Mouse (Mus musculus) liver, embryonic 11.5 days (tissue): Measurements from ENCODE around the gene Mapk6. TPM values are rescaled to one million over a fixed set of nuclear protein-coding genes. Genes with fewer than 3 reads are reported as not detected.

ENCODE experiments used
- ATAC-seq: fragments of 200-750 bp; cut with Nextera tagmentation; replicated peaks from 2 replicates; pipeline ENCODE4 v1.8.0; 2017; ENCODE audit warnings: moderate number of reproducible peaks, mild to moderate bottlenecking, moderate TSS enrichment, moderate library complexity; ENCODE audit not compliant: low FRiP score
- DNase-seq: peaks from one replicate; pipeline ENCODE4 v3.0.0-alpha.2; 2017; ENCODE audit warnings: low spot score
- H3K27ac ChIP-seq: fragments of 300-500 bp; sonication (generic); 2 replicates; pipeline ENCODE4 v1.5.1; 2014; ENCODE audit warnings: mild to moderate bottlenecking, low read depth, low read length, control low read depth
- H3K27me3 ChIP-seq: fragments of 300-500 bp; sonication (generic); replicated peaks from 2 replicates; pipeline ENCODE4 v1.6.1; 2014; ENCODE audit warnings: low read length, mixed read lengths; ENCODE audit not compliant: control insufficient read depth, insufficient read depth
- H3K36me3 ChIP-seq: fragments of 300-500 bp; sonication (generic); 2 replicates; pipeline ENCODE4 v1.6.1; 2014; ENCODE audit warnings: mild to moderate bottlenecking, low read length, moderate library complexity, mixed read lengths; ENCODE audit not compliant: control insufficient read depth, insufficient read depth
- H3K4me1 ChIP-seq: fragments of 300-500 bp; sonication (generic); replicated peaks from 2 replicates; pipeline ENCODE4 v1.6.1; 2014; ENCODE audit warnings: low read length, mixed read lengths; ENCODE audit not compliant: control insufficient read depth, insufficient read depth
- H3K4me2 ChIP-seq: fragments of 300-500 bp; sonication (generic); 2 replicates; pipeline ENCODE4 v1.6.1; 2014; ENCODE audit warnings: mild to moderate bottlenecking, control low read depth, moderate library complexity
- H3K4me3 ChIP-seq: fragments of 300-500 bp; sonication (generic); 2 replicates; pipeline ENCODE4 v1.5.1; 2014; ENCODE audit warnings: low read depth, low read length, control low read depth
- H3K9ac ChIP-seq: fragments of 300-500 bp; sonication (generic); 2 replicates; pipeline ENCODE4 v1.6.1; 2014; ENCODE audit warnings: low read depth, low read length, control low read depth
- H3K9me3 ChIP-seq: fragments of 300-500 bp; sonication (generic); 2 replicates; pipeline ENCODE4 v1.6.1; 2016; ENCODE audit warnings: low read length, inconsistent platforms, mixed read lengths; ENCODE audit not compliant: control insufficient read depth
- WGBS: fragments of 180-500 bp; shearing (Covaris S2); extraction: QIAGEN DNeasy Blood & Tissue Kit; methylation state at CpG from one replicate; pipeline ENCODE4 v1.1.7; 2014; 5-methylcytosine and 5-hydroxymethylcytosine counted together
- polyA plus RNA-seq: library from polyadenylated mRNA; unstranded; fragments of >200 nt; fragmentation: Nextera tagmentation; extraction: Ambion mirVana; gene quantifications from 2 replicates; pipeline ENCODE4 v1.2.1, GENCODE M21; 2014

Gene Mapk6
- polyA plus RNA-seq, 1 experiment from 2014 or later: 61.0 TPM

DNA sequence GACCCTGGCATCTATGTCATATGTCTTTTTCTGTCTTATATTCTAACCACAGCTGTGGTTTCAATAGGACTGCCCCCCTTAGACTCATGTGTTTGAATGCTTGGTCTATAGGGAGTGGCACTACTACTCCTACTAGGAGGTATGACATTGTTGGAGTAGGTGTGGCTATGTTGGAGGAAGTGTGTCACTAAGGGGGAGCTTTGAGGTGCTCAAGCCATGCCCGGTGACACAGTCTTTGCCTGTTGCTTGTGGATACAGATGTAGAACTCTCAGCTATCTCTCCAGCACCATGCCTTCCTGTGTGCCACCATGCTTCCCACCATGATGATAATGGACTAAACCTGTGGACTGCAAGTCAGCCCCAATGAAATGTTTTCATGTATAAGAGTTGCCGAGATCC lies 19.2 kb upstream of the Mapk6 start:
- WGBS: 51% methylated on average over 2 of the region's 2 CpGs
- ATAC-seq: no peak
- H3K4me2 ChIP-seq: no peak overlapping the region
- peaks cover 2% of the 10 kb centered on the region; the same call in 1 of the 2 replicates for H3K4me1 ChIP-seq
- H3K27ac ChIP-seq: no peak overlapping the region
- no peaks in the 10 kb centered on the region for H3K27me3 ChIP-seq
- no peaks in the 10 kb centered on the region for H3K9me3 ChIP-seq
- H3K36me3 ChIP-seq: no peaks in the 10 kb centered on the region
- H3K9ac ChIP-seq: no peak overlapping the region
- DNase-seq: no peak
- no peak overlapping the region for H3K4me3 ChIP-seq

GRCm38 (mm10) chr9:75428274-75428600 lies 18.4 kb upstream of the Mapk6 start:
- no peak overlapping the region for H3K4me2 ChIP-seq
- no peaks in the 10 kb centered on the region for H3K36me3 ChIP-seq
- no peak overlapping the region for H3K27ac ChIP-seq
- ATAC-seq (no peak), DNase-seq (no peak)
- H3K4me3 ChIP-seq: no peak overlapping the region
- H3K4me1 ChIP-seq: peaks cover 2% of the 10 kb centered on the region; the same call in 1 of the 2 replicates
- no peaks in the 10 kb centered on the region for H3K9me3 ChIP-seq
- WGBS: 67% methylated on average over 2 of the region's 2 CpGs
- H3K27me3 ChIP-seq: no peaks in the 10 kb centered on the region
- H3K9ac ChIP-seq: no peak overlapping the region

DNA sequence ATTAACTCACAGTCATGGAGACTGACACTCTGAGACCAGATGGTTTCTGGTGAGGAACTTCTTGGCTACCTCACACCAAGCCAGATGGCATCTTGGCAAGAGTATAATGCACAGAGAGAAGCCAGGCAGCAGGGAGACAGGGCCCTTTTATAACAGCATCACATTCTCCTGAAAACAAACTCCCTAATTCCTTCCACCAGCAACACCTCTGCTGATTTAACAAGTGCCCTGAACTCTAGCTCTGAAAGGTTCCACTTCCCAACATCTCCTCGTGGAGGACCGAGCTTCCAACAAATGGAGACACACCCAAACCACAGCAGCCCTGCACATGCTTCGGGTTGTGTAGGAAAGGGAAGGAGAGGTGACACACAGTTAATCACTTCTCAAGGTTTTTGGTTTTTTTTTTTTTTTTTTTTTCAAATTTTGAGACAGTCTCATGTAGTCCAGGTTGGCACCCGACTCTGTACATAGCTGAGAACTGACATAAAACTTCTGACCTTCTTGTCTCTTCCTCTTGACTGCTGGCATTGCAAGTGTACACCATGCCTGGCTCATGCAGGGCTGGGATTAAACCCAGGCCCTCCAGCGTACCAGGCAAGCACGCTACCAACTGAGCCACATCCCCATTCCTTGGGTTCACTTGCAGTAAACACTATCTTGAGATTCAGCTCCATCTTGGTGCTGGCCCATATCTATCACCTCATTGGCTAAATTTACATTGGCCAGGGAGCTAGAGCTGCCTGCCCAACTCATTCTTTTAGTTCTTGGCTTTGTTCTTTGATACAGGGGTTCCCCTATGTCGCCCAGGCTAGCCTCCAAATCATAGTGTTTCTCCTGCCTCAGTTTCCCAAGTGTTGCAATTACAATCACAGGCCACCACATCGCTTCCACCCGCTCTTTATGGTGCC lies 17.8 kb upstream of the Mapk6 start:
- H3K4me1 ChIP-seq: peaks cover 2% of the 10 kb centered on the region; the same call in 1 of the 2 replicates
- no peaks in the 10 kb centered on the region for H3K27me3 ChIP-seq
- H3K9ac ChIP-seq: no peak overlapping the region
- H3K27ac ChIP-seq: no peak overlapping the region
- no peak overlapping the region for H3K4me3 ChIP-seq
- ATAC-seq (no peak), DNase-seq (no peak)
- no peaks in the 10 kb centered on the region for H3K9me3 ChIP-seq
- WGBS: 75% methylated on average over 9 of the region's 9 CpGs
- H3K4me2 ChIP-seq: no peak overlapping the region
- H3K36me3 ChIP-seq: no peaks in the 10 kb centered on the region

GRCm38 (mm10) chr9:75425796-75426391 lies 16.1 kb upstream of the Mapk6 start:
- no peaks in the 10 kb centered on the region for H3K9me3 ChIP-seq
- H3K27me3 ChIP-seq: no peaks in the 10 kb centered on the region
- H3K4me1 ChIP-seq: no peaks in the 10 kb centered on the region; the same call in 1 of the 2 replicates
- H3K4me3 ChIP-seq: no peak overlapping the region
- DNase-seq (no peak), ATAC-seq (peak; percentile 52)
- H3K27ac ChIP-seq: no peak overlapping the region
- H3K4me2 ChIP-seq: no peak overlapping the region
- no peak overlapping the region for H3K9ac ChIP-seq
- no peaks in the 10 kb centered on the region for H3K36me3 ChIP-seq
- WGBS: 68% methylated on average over 7 of the region's 7 CpGs

- ATAC-seq (no peak), DNase-seq (no peak)
- Histone ChIP-seq H3K27me3 (no peaks in the 10 kb centered on the region), H3K9ac (no peak overlapping the region), H3K27ac (no peak overlapping the region), H3K4me3 (no peak overlapping the region), H3K9me3 (no peaks in the 10 kb centered on the region), H3K4me2 (no peak overlapping the region), H3K36me3 (no peaks in the 10 kb centered on the region), H3K4me1 (no peaks in the 10 kb centered on the region; the same call in 1 of the 2 replicates)
- 65% methylated on average over 6 of the region's 6 CpGs for WGBS
Measured at GRCm38 (mm10) chr9:75424358-75425150, 14.7 kb upstream of the Mapk6 start.

GRCm38 (mm10) chr9:75423683-75424082 lies 13.9 kb upstream of the Mapk6 start:
- no peak overlapping the region for H3K4me3 ChIP-seq
- ATAC-seq: no peak
- H3K27ac ChIP-seq: no peak overlapping the region
- DNase-seq: no peak
- no peaks in the 10 kb centered on the region for H3K27me3 ChIP-seq
- no peaks in the 10 kb centered on the region for H3K36me3 ChIP-seq
- 65% methylated on average over 5 of the region's 5 CpGs for WGBS
- H3K9ac ChIP-seq: no peak overlapping the region
- no peak overlapping the region for H3K4me2 ChIP-seq
- no peaks in the 10 kb centered on the region for H3K9me3 ChIP-seq
- no peaks in the 10 kb centered on the region; the same call in 1 of the 2 replicates for H3K4me1 ChIP-seq

DNA sequence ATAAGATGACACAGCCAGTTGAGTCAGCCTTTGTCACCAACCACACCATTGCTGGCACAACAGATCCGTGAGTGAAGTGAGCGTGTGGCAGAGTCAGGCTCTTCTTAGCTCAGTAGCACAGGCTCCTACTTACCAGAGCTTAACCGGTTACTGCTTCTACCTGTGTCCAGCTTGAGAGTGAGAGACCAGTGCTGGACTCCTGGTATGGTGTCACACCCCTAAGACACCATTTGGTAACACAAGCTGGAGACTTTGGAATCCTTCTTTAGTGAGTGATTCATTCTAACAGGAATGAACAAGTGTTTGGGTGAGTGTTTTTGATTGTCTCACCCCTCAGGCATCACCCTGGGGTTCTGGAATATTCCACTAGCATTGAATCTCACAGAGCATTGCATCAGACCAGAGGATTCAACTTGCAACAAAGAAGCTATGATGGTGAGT lies 12.5 kb upstream of the Mapk6 start:
- ATAC-seq: no peak

DNA sequence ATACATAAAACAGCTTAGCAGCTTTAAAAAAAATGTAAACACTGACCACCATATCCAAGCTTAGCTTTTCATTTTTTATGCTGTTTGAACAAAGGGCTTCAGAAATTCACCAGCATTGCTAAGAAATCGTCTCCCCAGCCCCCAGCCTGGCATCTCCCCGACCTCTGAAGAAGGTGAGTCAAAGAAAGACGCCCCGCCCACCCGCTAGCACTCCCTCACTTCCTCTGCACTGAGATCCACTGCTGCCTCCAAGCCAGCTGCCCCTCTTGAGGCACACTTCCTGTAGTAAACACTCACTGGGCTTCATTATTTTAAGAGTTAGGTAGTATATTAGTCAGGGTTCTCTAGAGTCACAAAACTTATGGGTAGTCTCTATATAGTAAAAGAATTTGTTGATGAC lies 4.4 kb upstream of the Mapk6 start:
- Histone ChIP-seq H3K4me1 (peaks cover 17% of the 10 kb centered on the region), H3K4me2 (no peak overlapping the region), H3K36me3 (no peaks in the 10 kb centered on the region), H3K4me3 (no peak overlapping the region), H3K9me3 (no peaks in the 10 kb centered on the region), H3K27ac (no peak overlapping the region), H3K27me3 (no peaks in the 10 kb centered on the region; the same call in 1 of the 2 replicates), H3K9ac (no peak overlapping the region)
- ATAC-seq (no peak), DNase-seq (no peak)
- WGBS: 18% methylated on average over 5 of the region's 5 CpGs

More for the DNA sequence above, 12.5 kb upstream of the Mapk6 start:
- no peak overlapping the region for H3K27ac ChIP-seq
- no peaks in the 10 kb centered on the region; the same call in 1 of the 2 replicates for H3K27me3 ChIP-seq
- H3K9ac ChIP-seq: no peak overlapping the region
- no peak overlapping the region for H3K4me2 ChIP-seq
- no peaks in the 10 kb centered on the region for H3K36me3 ChIP-seq
- no peaks in the 10 kb centered on the region; the same call in 1 of the 2 replicates for H3K4me1 ChIP-seq
- no peak for DNase-seq
- WGBS: 82% methylated on average over 3 of the region's 3 CpGs
- no peaks in the 10 kb centered on the region for H3K9me3 ChIP-seq
- no peak overlapping the region for H3K4me3 ChIP-seq
